Mouse (Mus musculus) left cerebral cortex, postnatal 25 days (tissue): ENCODE data around the gene Pde4d. TPM values are rescaled to one million over a fixed set of nuclear protein-coding genes. Genes with fewer than 3 reads are reported as not detected.

Experiments
- DNase-seq, 2 experiments: peaks; one replicate each; pipeline ENCODE4 v3.0.0; 2022; ENCODE audit warnings: low spot score in 2 of 2, mixed read lengths in 1 of 2
- intact Hi-C: fragments of 180-260 bp; cut with DNase I; formaldehyde crosslinking; loops from one replicate; pipeline ENCODE4 v1.15.1; 2025
- total RNA-seq, 2 experiments: library from RNA; stranded (reverse); gene quantifications; 2 replicates each; pipeline ENCODE4 v1.2.3; 2021

Pde4d gene
- total RNA-seq, 2 experiments from 2014 or later: 108 to 116 TPM

DNA sequence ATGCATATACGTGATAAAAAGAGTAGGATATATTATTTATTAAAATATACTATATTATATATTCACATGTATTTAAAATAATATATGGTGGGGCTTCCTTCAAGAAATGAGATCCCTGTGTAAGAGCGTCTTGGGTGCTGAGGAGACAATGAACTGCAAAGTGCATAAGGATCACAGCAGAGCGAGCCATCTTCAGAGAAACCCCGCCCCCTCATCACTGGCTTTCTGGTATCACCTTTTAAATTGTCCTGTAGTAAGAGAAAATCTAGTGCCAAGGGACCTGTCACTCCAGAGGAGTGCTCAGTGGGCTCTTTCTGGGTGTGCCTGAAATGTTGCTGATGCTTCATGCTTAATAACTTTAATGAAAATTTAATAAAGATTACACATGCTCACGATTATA, 1327.7 kb downstream of the Pde4d start:
- intact Hi-C loops: loop anchor here (5.0 kb wide), 2 partner anchors 240 to 265 kb away; no protein-coding TSS in a partner anchor
- no peak for DNase-seq

DNA sequence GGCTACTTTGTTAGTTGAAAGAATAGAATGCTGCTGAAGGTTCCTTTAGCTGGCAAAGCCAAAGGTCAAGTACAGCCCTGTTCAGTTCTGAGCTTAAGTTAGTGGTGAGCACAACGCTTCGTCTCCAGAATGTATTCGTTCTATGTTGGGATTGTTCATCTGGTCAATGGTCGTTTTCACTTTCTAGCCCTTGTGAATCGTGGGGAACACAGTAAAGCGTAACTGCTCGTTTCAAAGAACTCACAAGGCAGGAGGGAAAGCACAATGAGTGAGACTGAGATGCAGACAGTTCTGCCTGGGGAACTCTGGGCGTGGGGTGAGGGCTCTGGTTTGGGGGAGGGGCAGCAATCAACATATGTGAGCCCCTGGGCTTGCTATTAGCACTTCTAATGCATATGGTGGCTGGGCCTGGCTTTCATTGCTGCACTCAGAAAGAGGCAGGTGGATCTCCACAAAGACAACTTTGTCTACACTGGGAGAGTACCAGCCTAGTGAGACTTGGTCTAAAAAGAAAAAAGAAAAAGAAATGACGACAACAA, 1328.6 kb downstream of the Pde4d start:
- no peak for DNase-seq
- intact Hi-C loops: loop anchor here (5.0 kb wide), 2 partner anchors 239 to 264 kb away; no protein-coding TSS in a partner anchor

DNA sequence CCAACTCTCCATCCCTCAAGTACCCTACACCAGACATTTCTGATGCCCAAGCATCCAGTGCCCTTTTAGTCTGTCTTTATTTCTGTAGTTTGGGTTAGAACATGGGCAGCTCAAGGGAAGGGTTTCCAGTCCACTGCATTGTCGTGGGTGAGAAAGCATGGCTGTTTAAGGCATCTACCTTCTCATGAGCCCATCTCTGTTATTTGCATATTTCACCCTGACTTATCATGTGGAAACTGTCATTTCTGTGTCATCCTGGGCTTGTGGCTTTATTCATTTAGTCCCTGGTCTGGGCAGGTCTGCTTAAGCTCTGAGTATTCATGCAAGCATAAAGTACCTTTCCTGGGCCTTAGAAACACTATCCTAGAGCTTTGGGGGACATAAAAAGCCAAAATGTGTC, 1331.7 kb downstream of the Pde4d start:
- intact Hi-C loops: no loop called here
- DNase-seq: no peak

DNA sequence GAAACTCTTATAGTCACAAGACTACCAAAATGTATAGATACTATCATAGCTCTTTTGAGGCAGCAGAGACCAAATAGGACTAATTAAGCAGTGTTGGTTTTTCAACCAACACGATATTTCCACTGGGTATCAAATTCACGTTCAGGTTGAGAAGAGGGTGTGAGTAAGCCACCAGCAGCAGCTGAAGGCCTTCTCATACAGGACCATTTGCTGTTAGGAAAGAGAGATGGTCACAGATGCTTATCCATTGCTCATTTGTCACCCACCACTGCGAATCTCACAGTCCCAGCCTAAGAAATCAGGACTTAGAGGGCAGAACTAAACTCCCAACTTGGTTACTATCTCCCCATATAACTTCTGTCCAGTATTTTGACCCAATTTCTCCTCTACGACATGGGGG, 1338.9 kb downstream of the Pde4d start:
- intact Hi-C loops: no loop called here
- DNase-seq: no peak

DNA sequence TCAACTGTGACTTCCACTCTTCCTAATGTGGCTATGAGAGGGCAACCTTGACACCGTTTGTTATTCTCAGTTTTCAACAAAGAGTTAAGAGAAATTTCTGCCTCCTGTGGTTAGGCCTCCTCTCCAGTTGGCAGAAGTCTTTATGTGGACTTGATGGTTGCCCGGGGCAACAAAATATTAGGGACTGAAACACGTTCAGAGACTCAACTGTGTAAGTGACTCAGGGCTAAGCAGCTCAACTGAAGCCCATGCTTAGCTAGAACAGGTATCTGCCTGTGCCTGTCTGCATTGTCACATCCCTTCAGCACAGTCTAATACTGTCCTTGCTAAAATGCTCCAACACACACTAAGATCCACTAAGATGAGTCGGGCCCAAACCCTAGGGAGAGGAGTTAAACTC, 1339.4 kb downstream of the Pde4d start:
- intact Hi-C loops: no loop called here
- DNase-seq: no peak

DNA sequence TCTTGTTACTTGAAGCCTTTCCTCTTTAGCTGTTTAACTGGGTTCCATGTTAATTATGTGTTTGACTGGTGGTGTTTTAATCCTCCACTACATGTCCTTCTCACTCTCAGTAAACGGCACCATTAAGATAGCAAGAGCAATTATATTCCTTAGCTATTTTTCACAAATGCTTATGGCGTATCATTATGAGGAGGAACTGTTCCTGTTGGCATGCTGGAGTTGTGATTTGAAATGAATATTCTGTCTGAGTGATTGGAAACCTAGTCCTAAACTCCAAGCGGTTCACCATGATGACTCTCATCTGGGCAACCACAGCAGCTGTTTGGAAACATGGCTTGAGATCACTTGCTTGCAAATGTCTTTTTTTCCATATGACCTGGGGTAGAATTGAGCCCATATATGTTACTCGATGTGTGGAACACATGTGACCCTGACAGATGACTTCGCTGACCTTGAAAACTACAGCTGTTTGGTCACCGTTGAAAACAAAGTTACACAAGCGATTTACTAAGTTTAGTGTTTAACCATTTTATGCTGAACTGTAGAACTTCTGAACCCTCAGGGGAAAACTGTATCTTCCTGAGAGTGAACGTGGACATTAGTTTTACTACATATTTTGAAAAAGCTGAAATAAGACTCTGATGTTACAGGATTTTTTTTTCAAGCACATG, 1340.4 kb downstream of the Pde4d start:
- intact Hi-C loops: no loop called here

DNA sequence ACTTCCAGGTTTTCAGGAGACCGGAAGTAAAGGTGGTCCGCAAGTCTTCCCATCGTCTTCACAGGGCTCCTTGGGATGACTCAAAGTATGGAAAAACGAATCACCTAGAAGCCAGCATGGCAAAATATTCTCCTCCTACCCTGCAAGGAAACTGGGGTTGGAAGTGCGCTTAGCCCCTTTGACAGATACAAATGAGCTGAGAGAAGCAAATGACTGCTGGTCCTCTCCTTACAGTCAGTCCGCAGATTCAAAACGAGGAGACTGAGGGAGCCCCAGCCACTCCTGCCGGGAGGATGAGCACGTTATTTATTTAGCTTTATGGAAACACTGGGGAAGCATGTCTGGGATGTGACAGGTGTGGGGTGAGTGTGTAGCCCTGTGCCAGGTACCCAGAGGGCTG, 1344.2 kb downstream of the Pde4d start:
- no peak for DNase-seq
- intact Hi-C loops: no loop called here

More for the DNA sequence above, 1340.4 kb downstream of the Pde4d start:
- no peak for DNase-seq

DNA sequence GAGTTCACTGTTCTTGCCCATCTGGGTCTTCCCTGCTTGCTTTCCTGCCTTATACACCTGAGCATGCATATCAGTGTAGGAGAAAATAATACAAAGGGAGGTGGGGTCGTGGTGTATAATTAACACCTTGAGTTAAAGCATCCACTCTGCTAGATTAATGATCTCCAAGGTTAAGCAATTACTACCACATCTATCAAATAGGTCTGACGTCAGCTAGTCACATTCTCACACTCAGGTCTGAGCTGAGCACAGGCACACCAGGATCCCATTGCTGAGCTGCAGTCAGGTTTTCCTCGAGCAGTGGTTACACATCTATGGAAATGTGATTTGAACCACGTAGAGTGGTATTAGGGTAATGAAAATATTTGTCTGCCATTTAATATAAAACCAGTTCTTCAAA, 1348.9 kb downstream of the Pde4d start:
- intact Hi-C loops: no loop called here

DNA sequence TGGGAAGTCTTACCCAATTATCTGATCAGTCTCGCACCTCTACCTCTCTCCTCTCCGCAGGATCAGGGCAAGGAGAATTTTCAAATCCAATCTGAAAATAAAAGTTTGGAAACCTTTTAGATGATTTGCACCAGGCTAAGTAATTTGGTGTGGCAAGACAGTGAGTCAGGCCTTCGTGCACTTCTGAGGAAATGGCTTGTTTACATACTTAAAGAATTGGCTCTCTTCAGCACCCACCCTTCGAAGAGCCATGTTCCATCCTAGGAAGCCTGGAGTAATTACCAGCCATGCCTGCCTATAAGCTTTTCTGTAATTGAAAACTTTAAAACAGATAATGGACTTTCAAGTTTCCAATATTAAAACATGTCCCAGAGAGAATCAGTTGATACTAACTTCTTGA, 1352.5 kb downstream of the Pde4d start:
- no peak for DNase-seq
- intact Hi-C loops: no loop called here

More for the DNA sequence above, 1348.9 kb downstream of the Pde4d start:
- DNase-seq: no peak

DNA sequence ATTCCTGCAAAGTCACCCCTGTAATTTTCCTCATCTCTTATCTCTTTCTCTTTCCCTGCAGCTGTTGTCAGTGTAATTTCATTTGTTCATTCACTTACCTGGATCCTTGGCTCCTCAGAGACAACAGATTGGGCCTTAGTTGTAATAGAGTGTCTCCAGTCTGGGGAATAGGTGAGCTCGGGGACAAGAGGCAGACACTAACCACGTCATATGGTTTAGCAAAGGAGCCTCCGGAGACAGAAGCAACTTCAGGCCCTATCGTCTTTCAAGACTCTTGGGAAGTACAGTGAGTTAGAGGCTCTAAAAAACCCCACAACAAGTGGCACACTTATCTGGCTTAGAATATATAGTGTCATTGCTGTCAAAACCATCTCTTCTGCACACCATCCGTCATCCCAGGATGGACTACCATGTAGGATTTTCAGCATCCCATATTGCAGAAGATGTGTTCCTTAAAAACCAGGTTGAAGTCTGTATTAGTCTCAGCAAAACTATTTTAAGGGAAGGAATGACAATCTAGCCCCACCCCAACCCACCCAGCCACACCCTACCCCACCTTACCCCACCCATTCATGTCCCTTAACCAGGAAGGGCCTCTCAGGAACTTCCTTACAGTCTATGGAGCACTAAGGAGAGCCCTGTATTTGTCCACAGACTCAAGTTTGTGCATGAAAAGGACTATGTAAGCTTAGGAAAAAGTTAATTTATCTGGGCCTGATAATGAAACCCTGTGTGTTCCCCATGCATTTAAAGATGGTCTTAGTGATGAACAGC, 1356.6 kb downstream of the Pde4d start:
- intact Hi-C loops: no loop called here

DNA sequence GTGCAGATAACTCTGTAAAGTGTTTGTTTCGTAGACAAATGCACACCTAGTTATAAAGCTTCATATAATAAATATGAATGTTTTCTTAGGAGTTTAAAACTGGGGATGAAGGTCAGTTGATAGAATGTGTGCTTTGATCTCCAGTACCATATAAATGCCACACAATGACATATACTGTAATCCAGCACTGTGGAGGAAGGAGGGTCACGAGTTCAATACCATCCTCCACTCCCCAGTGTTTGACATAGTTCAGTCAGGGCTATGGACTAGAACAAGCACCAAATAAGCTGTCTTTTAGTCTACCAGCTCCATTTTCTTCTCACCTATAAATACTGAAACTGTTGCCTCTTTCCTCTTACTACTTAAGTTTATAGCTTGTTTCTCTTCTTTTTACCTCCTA, 1357.3 kb downstream of the Pde4d start:
- no peak for DNase-seq
- intact Hi-C loops: no loop called here

More for the DNA sequence above, 1356.6 kb downstream of the Pde4d start:
- no peak for DNase-seq

DNA sequence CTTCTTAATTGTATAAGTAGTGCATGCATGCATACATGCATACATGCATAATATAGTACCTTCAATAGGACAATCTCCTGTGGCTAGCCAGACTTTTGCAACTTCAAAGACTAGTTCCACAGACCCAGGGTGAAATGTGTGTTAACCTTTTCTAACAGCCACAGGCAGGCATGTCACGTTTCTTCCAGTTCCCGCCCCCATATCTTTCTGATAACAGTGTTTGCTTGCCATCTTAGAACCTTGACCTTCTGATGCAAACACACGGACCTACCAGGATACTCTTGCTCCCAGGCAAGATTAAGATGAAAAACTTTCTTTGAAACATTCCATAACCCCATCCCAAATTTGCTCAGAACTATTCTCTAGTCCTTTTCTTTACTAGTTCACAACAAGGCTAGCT, 1357.7 kb downstream of the Pde4d start:
- DNase-seq: no peak
- intact Hi-C loops: no loop called here

DNA sequence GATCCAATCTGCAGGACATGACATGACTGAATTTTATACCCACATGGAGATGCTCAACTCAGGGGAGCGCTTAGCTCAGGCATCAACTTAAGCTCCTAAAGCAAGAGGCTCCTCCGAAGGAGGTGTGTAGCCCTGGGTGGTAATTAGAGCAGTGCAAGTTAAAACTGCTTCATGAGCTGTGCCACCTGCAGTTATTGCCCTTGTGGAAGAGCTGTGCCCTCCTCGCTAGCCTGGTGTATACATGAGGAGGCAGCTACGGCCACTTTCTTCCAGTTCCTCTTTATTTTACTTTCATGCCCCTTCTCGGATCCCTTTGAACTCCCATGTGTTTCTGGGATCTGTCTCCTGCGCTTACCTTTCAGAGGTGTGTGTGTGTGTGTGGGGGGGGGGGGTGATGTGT, 1358.3 kb downstream of the Pde4d start:
- no peak for DNase-seq
- intact Hi-C loops: no loop called here

DNA sequence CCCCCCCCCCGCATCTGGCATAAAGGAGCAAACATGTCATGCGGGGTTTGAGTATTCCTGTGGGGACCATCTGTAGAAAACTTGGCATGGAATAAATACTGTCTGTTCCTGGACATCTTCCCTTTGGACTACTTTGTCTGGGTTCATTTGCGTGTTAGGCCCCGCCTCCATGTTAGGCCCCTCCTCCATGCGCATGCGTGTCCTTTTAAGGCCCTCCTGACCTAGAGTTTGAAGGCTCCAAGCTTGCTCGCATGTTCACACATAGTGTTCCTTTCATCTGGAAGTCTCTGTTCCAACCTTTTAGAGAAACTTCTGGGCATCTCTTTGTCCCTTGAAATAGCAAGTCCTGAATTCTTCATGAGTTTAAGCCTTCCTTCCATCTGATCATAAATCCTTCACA, 1359.2 kb downstream of the Pde4d start:
- no peak for DNase-seq
- intact Hi-C loops: no loop called here

DNA sequence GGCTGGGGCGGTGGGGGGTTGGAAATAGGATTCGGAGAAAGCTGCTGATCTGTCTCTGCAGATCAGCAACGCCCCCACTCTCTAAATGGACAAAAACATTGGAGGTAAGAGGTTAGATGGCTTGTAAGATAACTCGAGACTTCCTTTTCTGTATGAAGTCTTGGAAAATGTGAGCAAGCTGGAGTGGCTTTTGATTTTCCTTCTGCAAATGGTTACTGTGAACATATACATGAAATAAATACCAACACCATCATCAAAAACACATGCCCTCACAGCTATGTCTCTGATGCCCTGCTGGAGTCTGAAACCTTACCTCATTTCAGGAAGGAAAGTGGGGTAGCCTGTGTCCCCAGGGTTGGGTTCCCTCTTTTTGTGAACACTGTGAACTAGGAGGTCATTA, 1359.9 kb downstream of the Pde4d start:
- DNase-seq: no peak
- intact Hi-C loops: no loop called here

DNA sequence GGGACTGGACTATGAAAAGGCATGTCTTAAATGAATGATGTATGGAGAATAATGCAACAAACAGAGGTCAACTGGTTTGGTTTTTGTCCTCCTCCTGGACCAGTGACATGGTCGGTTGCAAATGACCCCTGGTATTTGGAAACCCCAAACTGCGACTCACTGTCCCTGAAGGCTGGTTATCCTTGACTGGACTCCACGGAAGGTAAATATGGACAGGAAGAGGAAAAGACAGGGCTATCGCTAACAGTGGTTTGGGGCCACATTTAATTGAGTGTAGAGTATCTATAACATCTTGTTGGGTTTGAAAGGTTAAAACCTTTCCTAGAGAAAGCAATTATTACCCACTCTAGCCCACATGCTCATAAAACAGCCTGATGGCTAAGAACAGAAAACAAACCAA, 1364.2 kb downstream of the Pde4d start:
- intact Hi-C loops: no loop called here
- no peak for DNase-seq

DNA sequence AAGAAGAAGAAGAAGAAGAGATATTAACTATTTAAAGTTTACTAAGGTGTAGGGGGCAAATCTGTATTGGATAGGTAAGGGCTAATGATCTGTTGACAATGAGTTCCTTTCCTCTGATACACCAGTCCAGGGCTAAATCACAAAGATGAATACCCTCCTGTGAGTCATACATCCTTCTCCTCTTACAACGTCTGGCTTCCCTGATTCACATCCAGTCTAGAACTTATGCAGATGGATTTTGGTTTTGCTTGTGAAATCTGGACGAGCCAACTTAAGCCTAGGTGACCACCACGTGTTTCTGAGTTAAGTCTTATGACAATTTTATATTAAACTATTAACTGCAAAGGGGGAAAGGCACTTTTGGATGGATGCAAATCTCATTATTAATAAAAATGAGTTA, 1369.3 kb downstream of the Pde4d start:
- no peak for DNase-seq
- intact Hi-C loops: no loop called here

DNA sequence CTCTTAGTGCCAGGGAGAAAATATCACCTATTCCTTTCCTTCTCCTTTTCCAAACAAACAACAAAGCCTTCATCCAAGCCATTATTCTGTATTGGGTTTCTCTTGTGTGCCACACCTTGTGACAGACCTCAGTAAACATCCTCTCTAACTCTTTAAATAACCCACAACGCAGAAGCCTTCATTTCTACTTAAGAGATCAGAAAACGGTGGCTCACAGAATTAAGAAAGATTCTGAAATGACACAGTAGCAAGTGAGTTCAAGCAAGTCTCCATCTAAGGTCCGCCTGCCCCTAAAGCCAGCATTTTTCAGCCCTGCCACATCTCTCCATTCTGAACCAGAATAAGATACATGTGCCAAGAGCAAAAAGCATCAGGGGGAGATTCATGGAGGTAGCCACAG, 1370.4 kb downstream of the Pde4d start:
- intact Hi-C loops: loop anchor here (5.0 kb wide), 2 partner anchors 82 to 378 kb away; no protein-coding TSS in a partner anchor

DNA sequence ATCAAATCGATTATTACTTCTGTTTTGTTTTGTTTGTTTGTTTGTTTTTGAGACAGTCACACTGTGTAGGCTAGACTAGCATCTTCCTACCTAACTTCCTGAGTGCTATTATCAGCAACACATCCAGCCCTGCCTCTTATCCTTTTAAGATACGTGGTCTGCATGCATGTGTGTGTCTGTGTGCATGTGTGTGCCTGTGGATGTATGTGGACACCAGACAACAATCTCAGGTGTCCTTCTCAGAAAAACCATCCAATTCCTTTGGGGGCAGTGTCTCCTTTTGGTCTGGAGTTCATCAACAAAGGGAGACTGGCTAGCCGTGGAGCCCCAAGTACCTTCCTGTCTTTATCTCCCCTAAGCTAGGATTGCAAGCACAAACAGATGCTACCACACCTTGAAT, 1371.1 kb downstream of the Pde4d start:
- no peak for DNase-seq
- intact Hi-C loops: loop anchor here (5.0 kb wide), 2 partner anchors 81 to 379 kb away; no protein-coding TSS in a partner anchor

More for the DNA sequence above, 1370.4 kb downstream of the Pde4d start:
- no peak for DNase-seq

DNA sequence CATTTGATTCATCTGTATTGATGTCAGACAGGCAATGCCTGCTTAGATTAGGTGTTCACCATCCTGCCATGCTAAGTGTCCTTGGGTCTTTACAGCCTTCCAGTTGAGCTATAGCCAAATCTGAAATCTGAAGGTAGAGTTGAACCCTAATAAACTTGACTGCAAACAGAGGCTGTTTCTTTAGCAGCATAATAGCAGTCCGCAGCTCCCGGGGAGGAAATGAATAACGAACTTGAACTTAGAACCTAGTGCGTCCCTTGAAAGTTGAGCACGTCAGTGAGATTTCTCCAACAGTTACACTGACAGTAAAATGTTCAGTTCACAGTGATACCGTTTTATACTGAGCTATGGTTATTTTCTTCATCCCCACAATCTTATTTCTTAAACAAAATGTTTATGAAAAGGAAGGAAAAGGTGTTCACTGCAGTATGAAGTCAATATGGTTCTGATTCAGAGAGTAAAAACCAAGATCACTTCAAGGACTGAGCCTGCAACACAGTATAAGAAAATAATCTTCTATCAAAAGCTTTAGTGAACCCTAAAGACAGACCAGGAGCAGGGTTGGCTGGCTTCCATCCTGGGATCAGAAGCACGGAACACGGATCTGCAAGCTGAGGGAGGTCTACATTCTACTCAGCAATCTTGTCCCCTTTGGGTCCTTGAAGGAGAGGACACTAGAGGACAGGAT, 1372.1 kb downstream of the Pde4d start:
- DNase-seq: no peak
- intact Hi-C loops: loop anchor here (5.0 kb wide), 2 partner anchors 80 to 380 kb away; no protein-coding TSS in a partner anchor
